Mouse (Mus musculus): Measurements from ENCODE around the gene Clec2e. TPM values are rescaled to one million over a fixed set of nuclear protein-coding genes. Genes with fewer than 3 reads are reported as not detected.
A peak's percentile ranks its signal among the peaks of the same experiment; 100 is the strongest.

Clec2e gene
- polyA plus RNA-seq, 1 experiment from 2014 or later: not detected

GRCm38 (mm10) chr6:129051086-129051485 is 49.6 kb downstream of the Clec2e start:
- WGBS: 84% methylated on average over 3 of the region's 3 CpGs
- no peak for ATAC-seq (ENCODE audit: low read depth)
- Histone ChIP-seq H3K4me1 (replicated peaks) (peaks cover 5% of the 10 kb centered on the region), H3K36me3 (no peaks in the 10 kb centered on the region), H3K9me3 (no peaks in the 10 kb centered on the region), H3K4me3 (no peak overlapping the region), H3K9ac (no peak overlapping the region), H3K4me2 (no peak overlapping the region), H3K27me3 (no peaks in the 10 kb centered on the region), H3K27ac (replicated peaks) (no peak overlapping the region)

GRCm38 (mm10) chr6:129049596-129050251 is 51.0 kb downstream of the Clec2e start:
- 1% methylated on average over 8 of the region's 8 CpGs for WGBS
- Histone ChIP-seq H3K4me2 (peak overlapping the region; percentile 57), H3K4me3 (peak overlapping the region; percentile 41), H3K9me3 (no peaks in the 10 kb centered on the region), H3K4me1 (replicated peaks) (peaks cover 5% of the 10 kb centered on the region), H3K36me3 (no peaks in the 10 kb centered on the region), H3K9ac (peak overlapping the region; percentile 60), H3K27me3 (no peaks in the 10 kb centered on the region), H3K27ac (replicated peaks) (no peak overlapping the region)
- no peak for ATAC-seq (ENCODE audit: low read depth)

GRCm38 (mm10) chr6:129048857-129049473 is 51.7 kb downstream of the Clec2e start:
- WGBS: 1% methylated on average over 13 of the region's 13 CpGs
- H3K27ac ChIP-seq (replicated peaks): no peak overlapping the region
- H3K27me3 ChIP-seq: no peaks in the 10 kb centered on the region
- H3K9me3 ChIP-seq: no peaks in the 10 kb centered on the region
- H3K4me3 ChIP-seq: peak overlapping the region; percentile 41
- peak overlapping the region; percentile 70 for H3K9ac ChIP-seq
- H3K4me2 ChIP-seq: peak overlapping the region; percentile 62
- H3K36me3 ChIP-seq: no peaks in the 10 kb centered on the region
- H3K4me1 ChIP-seq (replicated peaks): peaks cover 5% of the 10 kb centered on the region
- peak; percentile 87 for ATAC-seq (ENCODE audit: low read depth)

- H3K36me3 ChIP-seq: no peaks in the 10 kb centered on the region
- no peak for ATAC-seq (ENCODE audit: low read depth)
- H3K4me3 ChIP-seq: no peak overlapping the region
- H3K9me3 ChIP-seq: no peaks in the 10 kb centered on the region
- no peak overlapping the region for H3K27ac ChIP-seq (replicated peaks)
- peaks cover 5% of the 10 kb centered on the region for H3K4me1 ChIP-seq (replicated peaks)
- WGBS: 36% methylated on average over 4 of the region's 4 CpGs
- H3K4me2 ChIP-seq: no peak overlapping the region
- H3K9ac ChIP-seq: no peak overlapping the region
- H3K27me3 ChIP-seq: no peaks in the 10 kb centered on the region
Measured at GRCm38 (mm10) chr6:129048381-129048780, 52.3 kb downstream of the Clec2e start.

GRCm38 (mm10) chr6:129045601-129046000 is 55.1 kb downstream of the Clec2e start, which contains the start of gene Klrb1f:
Klrb1f (plus strand) TSS chr6:129045901.
- H3K27me3 ChIP-seq: no peaks in the 10 kb centered on the region
- H3K4me3 ChIP-seq: no peak within 1 kb of the TSS
- H3K36me3 ChIP-seq: no peaks in the 10 kb centered on the region
- ATAC-seq (ENCODE audit: low read depth): no peak
- peaks cover 5% of the 10 kb centered on the region for H3K4me1 ChIP-seq (replicated peaks)
- no peak within 1 kb of the TSS for H3K27ac ChIP-seq (replicated peaks)
- 83% methylated on average over 2 of the region's 2 CpGs for WGBS
- H3K9ac ChIP-seq: no peak within 1 kb of the TSS
- no peaks in the 10 kb centered on the region for H3K9me3 ChIP-seq
- H3K4me2 ChIP-seq: no peak within 1 kb of the TSS

- no peak overlapping the region for H3K4me2 ChIP-seq
- ATAC-seq (ENCODE audit: low read depth): no peak
Measured at GRCm38 (mm10) chr6:129042470-129042869, 58.2 kb downstream of the Clec2e start.

More at GRCm38 (mm10) chr6:129042470-129042869, 58.2 kb downstream of the Clec2e start:
- Histone ChIP-seq H3K36me3 (no peaks in the 10 kb centered on the region), H3K4me3 (no peak overlapping the region), H3K27me3 (no peaks in the 10 kb centered on the region), H3K27ac (replicated peaks) (no peak overlapping the region), H3K9ac (no peak overlapping the region), H3K4me1 (replicated peaks) (no peaks in the 10 kb centered on the region), H3K9me3 (no peaks in the 10 kb centered on the region)

Other genes with a start within 250 kb of the Clec2e start
- not detected in 2 replicates for gene Clec2i, start 213.3 kb downstream of the Clec2e start, polyA plus RNA-seq (2015; fragmentation: Nextera tagmentation; extraction: Ambion mirVana)
- 0.62 and 0.68 TPM in 2 replicates for gene BC035044, start 209.8 kb downstream of the Clec2e start, polyA plus RNA-seq (2015; fragmentation: Nextera tagmentation; extraction: Ambion mirVana)
- not detected in 2 replicates for gene Clec2g, start 166.5 kb downstream of the Clec2e start, polyA plus RNA-seq (2015; fragmentation: Nextera tagmentation; extraction: Ambion mirVana)
- 0.34 and 0.45 TPM in 2 replicates for gene Klrb1f, start 55.0 kb downstream of the Clec2e start, polyA plus RNA-seq (2015; fragmentation: Nextera tagmentation; extraction: Ambion mirVana)
- gene Clec2d, start 79.7 kb upstream of the Clec2e start, polyA plus RNA-seq (2015; fragmentation: Nextera tagmentation; extraction: Ambion mirVana): not detected in 2 replicates
- gene Cd69, start 174.5 kb upstream of the Clec2e start, polyA plus RNA-seq (2015; fragmentation: Nextera tagmentation; extraction: Ambion mirVana): not detected in 2 replicates
- gene 4922502D21Rik, start 230.9 kb upstream of the Clec2e start, polyA plus RNA-seq (2015; fragmentation: Nextera tagmentation; extraction: Ambion mirVana): not detected in 2 replicates
- gene Clec12a, start 241.8 kb upstream of the Clec2e start, polyA plus RNA-seq (2015; fragmentation: Nextera tagmentation; extraction: Ambion mirVana): 0.50 and 0.58 TPM in 2 replicates